Mouse (Mus musculus) liver, adult (tissue): Measurements from ENCODE around the gene Inpp5d.

ENCODE experiments used
- GATA4 ChIP-seq: IDR thresholded peaks from 2 replicates; pipeline ENCODE4 v1.6.1; 2014; ENCODE audit warnings: mild to moderate bottlenecking, low read length; ENCODE audit not compliant: insufficient replicate concordance

Inpp5d gene

GRCm38 (mm10) chr1:87709020-87709419 lies 88.9 kb downstream of the Inpp5d start:
- TF ChIP-seq GATA4: no peak

DNA sequence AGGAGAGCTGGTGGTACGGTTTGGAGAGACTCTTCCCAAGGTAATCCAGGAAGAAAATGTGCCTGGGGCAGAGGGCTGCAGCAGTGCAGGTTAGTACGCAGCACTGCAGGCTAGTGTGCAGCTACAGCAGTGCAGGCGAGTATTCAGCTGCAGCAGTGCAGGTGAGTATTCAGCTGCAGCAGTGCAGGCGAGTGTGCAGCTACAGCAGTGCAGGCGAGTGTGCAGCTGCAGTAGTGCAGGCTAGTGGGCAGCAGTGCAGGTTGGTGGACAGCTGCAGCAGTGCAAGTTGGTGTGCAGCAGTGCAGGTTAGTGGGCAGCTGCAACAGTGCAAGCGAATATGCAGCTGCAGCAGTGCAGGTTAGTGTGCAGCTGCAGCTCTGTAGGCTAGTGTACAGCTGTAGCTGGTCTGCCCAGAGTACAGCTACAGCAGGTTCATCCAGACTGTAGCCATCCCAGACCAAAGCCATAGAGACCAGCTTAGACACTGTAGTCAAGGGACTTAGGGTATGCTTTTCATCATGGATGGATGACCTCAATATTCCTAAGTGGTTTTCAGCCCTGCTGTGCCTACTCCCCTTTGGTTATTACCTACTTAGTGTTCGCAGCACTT lies 89.7 kb downstream of the Inpp5d start:
- no peak for TF ChIP-seq GATA4

GRCm38 (mm10) chr1:87711938-87712613 lies 92.0 kb downstream of the Inpp5d start:
- no peak for TF ChIP-seq GATA4

DNA sequence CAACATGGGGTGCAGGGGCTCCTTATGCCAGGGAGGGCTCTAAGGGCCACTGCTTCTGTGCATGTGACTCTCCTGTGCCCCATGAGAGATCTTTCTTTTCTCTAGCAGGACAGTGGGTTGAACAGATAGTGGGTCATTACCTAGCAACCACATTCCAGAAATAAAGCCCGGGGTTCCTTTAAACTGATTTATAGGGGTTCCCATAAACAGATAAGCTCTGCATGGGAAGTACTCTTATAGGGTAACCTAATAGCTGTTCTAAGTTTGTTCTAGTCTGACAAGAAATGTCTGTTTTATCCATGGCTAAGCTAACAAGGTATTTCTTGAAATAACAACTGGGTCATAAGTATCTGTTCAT lies 92.5 kb downstream of the Inpp5d start:
- TF ChIP-seq GATA4: no peak

DNA sequence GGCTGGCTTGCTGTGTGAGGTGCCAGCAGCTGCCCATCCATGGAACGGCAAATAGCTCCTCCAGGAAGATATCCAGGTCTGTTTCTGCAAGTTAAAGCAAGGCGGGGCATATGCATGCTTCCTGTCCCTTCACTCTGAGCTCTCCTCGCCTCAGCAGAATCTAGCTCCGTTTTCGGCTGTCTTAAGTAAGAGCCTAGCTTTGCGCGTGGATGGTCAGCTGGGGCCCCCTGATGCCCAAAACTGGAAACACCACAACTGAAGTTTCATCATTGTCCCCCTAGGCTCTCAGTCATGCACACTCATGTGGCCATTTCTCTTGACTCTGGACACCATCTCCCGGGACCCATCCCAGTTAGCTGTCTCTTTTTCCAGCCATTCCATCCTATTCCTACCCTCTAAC lies 101.3 kb downstream of the Inpp5d start:
- TF ChIP-seq GATA4: no peak

DNA sequence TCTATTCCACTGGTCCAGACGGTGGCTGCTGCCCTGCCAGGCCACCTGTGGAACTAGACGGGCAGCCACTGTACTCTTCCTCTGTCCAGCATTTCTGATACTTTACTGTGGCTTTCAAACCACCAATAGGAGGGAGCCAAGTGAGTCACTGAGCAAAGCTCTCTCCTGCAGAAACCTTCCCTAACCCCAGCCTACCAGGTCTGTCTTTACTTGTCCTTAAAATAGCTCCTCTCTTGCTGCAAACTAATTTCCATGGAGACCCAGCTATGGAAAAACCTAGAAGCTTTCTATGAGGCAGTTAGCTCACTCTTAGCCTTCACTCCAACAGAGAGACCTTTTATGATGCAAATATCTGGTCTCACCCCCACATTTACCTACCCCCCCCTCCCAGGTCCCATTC lies 102.0 kb downstream of the Inpp5d start:
- TF ChIP-seq GATA4: no peak

GRCm38 (mm10) chr1:87723351-87723750 lies 103.2 kb downstream of the Inpp5d start:
- no peak for TF ChIP-seq GATA4

DNA sequence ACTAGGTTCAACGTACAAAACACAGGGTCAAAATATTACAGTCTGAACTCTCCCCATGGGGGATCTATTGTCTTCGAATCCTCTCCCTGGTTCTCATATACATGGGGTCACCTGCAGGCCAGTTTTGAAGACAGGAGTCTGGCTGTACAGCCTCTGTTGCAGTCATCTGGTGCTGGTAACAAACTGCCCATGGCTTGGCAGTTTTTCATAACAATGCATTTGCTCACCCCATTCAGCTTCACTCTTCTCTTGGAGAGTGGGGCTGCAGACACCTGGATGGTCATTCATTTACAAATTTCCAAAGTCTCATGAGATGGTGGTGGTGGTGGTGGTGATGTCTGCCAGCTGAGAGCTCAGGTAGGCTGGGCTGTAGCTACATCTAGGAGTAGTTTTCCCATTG lies 109.0 kb downstream of the Inpp5d start:
- no peak for TF ChIP-seq GATA4

DNA sequence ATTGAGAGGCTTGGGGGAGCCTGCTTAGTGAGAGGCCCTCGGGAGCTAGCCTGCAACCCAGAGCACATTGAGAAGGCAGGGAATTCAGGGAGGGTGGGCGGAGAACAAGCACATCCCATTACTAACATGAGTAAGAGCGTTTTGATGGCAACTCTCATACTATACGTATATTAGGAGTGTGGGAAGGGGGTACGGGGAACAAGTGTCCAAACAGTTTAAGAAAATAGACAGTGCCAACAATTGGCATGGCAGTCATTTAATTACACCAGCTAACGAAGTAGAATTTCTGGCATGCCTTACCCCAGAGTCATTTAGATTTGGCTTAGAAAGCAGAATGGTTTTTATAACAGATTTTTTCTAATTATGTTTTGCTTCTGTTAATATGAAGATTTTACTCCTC lies 109.7 kb downstream of the Inpp5d start:
- no peak for TF ChIP-seq GATA4

DNA sequence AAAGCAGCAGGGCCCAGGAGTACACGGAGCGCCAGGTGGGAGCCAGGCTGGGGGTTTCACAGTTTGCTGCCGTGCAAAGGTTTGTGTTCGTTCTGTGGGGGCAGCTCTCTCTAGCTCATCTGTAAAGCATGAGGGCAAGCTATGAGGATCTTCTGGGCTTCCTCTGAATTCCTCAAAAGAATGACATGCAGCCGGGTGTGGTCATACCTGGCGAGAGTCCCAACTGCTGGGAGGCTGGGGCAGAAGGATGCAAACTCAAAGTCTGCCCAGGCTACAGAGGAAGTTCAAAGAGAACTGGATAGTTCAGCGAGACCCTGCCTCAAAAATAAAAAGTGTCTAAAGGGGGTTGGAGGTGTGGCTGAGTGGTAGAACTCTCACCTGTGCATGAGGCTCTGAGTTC lies 110.2 kb downstream of the Inpp5d start:
- no peak for TF ChIP-seq GATA4

GRCm38 (mm10) chr1:87733212-87733611 lies 113.1 kb downstream of the Inpp5d start:
- no peak for TF ChIP-seq GATA4

GRCm38 (mm10) chr1:87734153-87734552 lies 114.0 kb downstream of the Inpp5d start:
- no peak for TF ChIP-seq GATA4

- no peak for TF ChIP-seq GATA4
Measured at GRCm38 (mm10) chr1:87740584-87741290, 120.6 kb downstream of the Inpp5d start.

- no peak for TF ChIP-seq GATA4
Measured at GRCm38 (mm10) chr1:87749360-87749973, 129.4 kb downstream of the Inpp5d start.

- TF ChIP-seq GATA4: peak; percentile 58; the same call in 1 of the 2 replicates
Measured at GRCm38 (mm10) chr1:87755641-87756470, 135.7 kb downstream of the Inpp5d start, which contains the start of gene Atg16l1. Gene Atg16l1 (plus strand): TSS chr1:87755870.
